ENCODE assay signal across 13 mouse cellular contexts in the genomic region with DNA sequence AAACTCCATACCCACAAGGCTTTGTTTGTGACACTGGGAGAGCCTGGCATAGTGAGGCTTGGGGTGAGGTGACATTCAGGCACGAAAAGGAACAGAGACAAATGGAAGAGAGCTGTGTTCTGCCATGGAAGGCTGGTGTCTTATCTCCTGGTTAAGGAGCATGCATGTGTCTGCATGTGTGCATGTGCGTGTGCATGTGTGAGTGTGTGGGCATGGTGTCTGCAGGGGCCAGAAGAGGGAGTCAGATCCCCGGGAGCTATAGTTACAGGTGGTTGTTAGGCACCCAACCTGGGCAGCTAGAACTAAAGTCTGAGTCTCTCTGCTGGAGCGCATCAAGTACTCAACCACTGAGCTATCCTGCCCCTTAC.
A peak's percentile ranks its signal among the peaks of the same experiment; 100 is the strongest.
DNase-seq lines count a peak whose midpoint lies in the region; ATAC-seq and TF ChIP-seq lines count a peak whose summit lies in the region.
"Had no signal": no experiment of that assay in that cellular context is flagged by ENCODE, and none has a peak within 500 bp of the region (broad histone marks: within the 10 kb centered on the region; RNA-seq: fewer than 3 reads in every experiment).

No protein-coding gene starts in this region.

- ATAC-seq in forebrain, postnatal 0 days, result peak; percentile 12; the same call in 1 of the 2 replicates
- ATAC-seq in midbrain, embryonic 15.5 days (replicated peaks), result peak; percentile 37; the same call in 1 of the 2 replicates

- H3K9ac ChIP-seq in forebrain, postnatal 0 days, result no peak overlapping the region
- H3K9ac ChIP-seq in midbrain, embryonic 15.5 days, result no peak overlapping the region

- intact Hi-C loops in heart, postnatal 36 days (cut with DNase I), result loop anchor here (5.0 kb wide), 1 partner anchor 38 kb away; no protein-coding TSS in a partner anchor

- H3K27ac ChIP-seq in heart, embryonic 10.5 days, result peak overlapping the region; percentile 72
- 0 out of 2 replicates have a peak overlapping the region, but pooled peaks have one; percentile 3 for H3K27ac ChIP-seq in layer of hippocampus, adult 2 months
- H3K27ac ChIP-seq in forebrain, postnatal 0 days (ENCODE audit: low read depth, low read length), result no peak overlapping the region
- no peak overlapping the region for H3K27ac ChIP-seq in midbrain, embryonic 15.5 days

- H3K4me1 ChIP-seq in heart, embryonic 10.5 days, result peaks cover 52% of the 10 kb centered on the region
- H3K4me1 ChIP-seq in forebrain, postnatal 0 days (ENCODE audit: insufficient read depth), result no peaks in the 10 kb centered on the region; the same call in 1 of the 2 replicates
- peaks cover 19% of the 10 kb centered on the region for H3K4me1 ChIP-seq in midbrain, embryonic 15.5 days

- no peak for TF ChIP-seq CTCF in layer of hippocampus, adult 2 months (conservative IDR thresholded peaks at IDR 0.05)
- no peak for TF ChIP-seq CTCF in forebrain, postnatal 0 days (IDR thresholded peaks at IDR 0.05; ENCODE audit: low read depth)

- no peak overlapping the region for H3K4me2 ChIP-seq in forebrain, postnatal 0 days (ENCODE audit: low read depth)
- H3K4me2 ChIP-seq in midbrain, embryonic 15.5 days, result no peak overlapping the region

- peak overlapping the region; percentile 5; the same call in 1 of the 2 replicates for H3K4me3 ChIP-seq in heart, embryonic 10.5 days
- no peak overlapping the region for H3K4me3 ChIP-seq in layer of hippocampus, adult 2 months
- no peak overlapping the region for H3K4me3 ChIP-seq in forebrain, postnatal 0 days (ENCODE audit: low read depth, low read length)
- no peak overlapping the region for H3K4me3 ChIP-seq in midbrain, embryonic 15.5 days

- WGBS in heart, embryonic 10.5 days, result 41% methylated on average over 4 of the region's 4 CpGs
- WGBS in forebrain, postnatal 0 days, result 42% methylated on average over 4 of the region's 4 CpGs
- WGBS in midbrain, embryonic 15.5 days, result 41% methylated on average over 4 of the region's 4 CpGs

- no peaks in the 10 kb centered on the region for H3K27me3 ChIP-seq in heart, embryonic 10.5 days (ENCODE audit: insufficient read depth, poor library complexity, severe bottlenecking)
- no peaks in the 10 kb centered on the region for H3K27me3 ChIP-seq in forebrain, postnatal 0 days (ENCODE audit: insufficient read depth, low read length)
- H3K27me3 ChIP-seq in midbrain, embryonic 15.5 days (replicated peaks), result no peaks in the 10 kb centered on the region

- H3K36me3 ChIP-seq in heart, embryonic 10.5 days, result no peaks in the 10 kb centered on the region
- H3K36me3 ChIP-seq in forebrain, postnatal 0 days (ENCODE audit: insufficient read depth), result no peaks in the 10 kb centered on the region
- H3K36me3 ChIP-seq in midbrain, embryonic 15.5 days (replicated peaks), result no peaks in the 10 kb centered on the region

- no peaks in the 10 kb centered on the region for H3K9me3 ChIP-seq in heart, embryonic 10.5 days
- H3K9me3 ChIP-seq in forebrain, postnatal 0 days (ENCODE audit: low read length), result no peaks in the 10 kb centered on the region
- no peaks in the 10 kb centered on the region for H3K9me3 ChIP-seq in midbrain, embryonic 15.5 days

- no peak for DNase-seq in heart, embryonic 10.5 days (ENCODE audit: low spot score)
- DNase-seq in heart, postnatal 36 days, result no peak
- DNase-seq in layer of hippocampus, adult 2 months (ENCODE audit: low spot score in 2 of 2), result no peak
- DNase-seq in layer of hippocampus, postnatal 25 days (ENCODE audit: extremely low spot score in 1 of 2, low spot score in 1 of 2), result no peak
- DNase-seq in forebrain, postnatal 0 days, result no peak
- no peak for DNase-seq in layer of hippocampus, postnatal 10 days (ENCODE audit: low spot score in 2 of 2)
- no peak for DNase-seq in adipocyte (ENCODE audit: low spot score)
- DNase-seq: cerebellum, adult 9-11 months; gastrocnemius, postnatal 10 days; kidney, adult 18-20 months; layer of hippocampus, postnatal 36 days; lung, postnatal 36 days had no signal

Comparison
In these comparisons a context has a peak if more than half of its experiments do, and no peak if none do; other contexts are left out.
1. H3K27ac ChIP-seq: peak in heart, embryonic 10.5 days (single experiment) and layer of hippocampus, adult 2 months (single experiment); none in forebrain, postnatal 0 days (single experiment) and midbrain, embryonic 15.5 days (single experiment).